Mouse (Mus musculus) heart, postnatal 14 days (tissue): Measurements from ENCODE around the gene Map7. TPM values are rescaled to one million over a fixed set of nuclear protein-coding genes. Genes with fewer than 3 reads are reported as not detected.

ENCODE experiments used
- DNase-seq, 2 experiments: peaks; one replicate each; pipeline ENCODE4 v3.0.0; 2021 to 2022
- intact Hi-C: fragments of 180-260 bp; cut with DNase I; formaldehyde crosslinking; loops from one replicate; pipeline ENCODE4 v1.15.1; 2025
- total RNA-seq, 2 experiments: library from RNA; stranded (reverse); gene quantifications; 2 replicates each; pipeline ENCODE4 v1.2.3; 2021

Gene Map7
- total RNA-seq, 2 experiments from 2014 or later, result 17.4 to 20.9 TPM

GRCm38 (mm10) chr10:20181680-20182399, 33.6 kb downstream of the Map7 start:
- DNase-seq, result no peak
- intact Hi-C loops, result no loop called here

GRCm38 (mm10) chr10:20184326-20184725, 36.1 kb downstream of the Map7 start:
- DNase-seq, result peak in 1 of 2 experiments; percentile 18
- intact Hi-C loops, result no loop called here

- DNase-seq, result peak in 1 of 2 experiments; percentile 20
- intact Hi-C loops, result no loop called here
Observed at GRCm38 (mm10) chr10:20185264-20185663, 37.0 kb downstream of the Map7 start.

GRCm38 (mm10) chr10:20185806-20186205, 37.5 kb downstream of the Map7 start:
- no peak for DNase-seq
- intact Hi-C loops, result no loop called here

- intact Hi-C loops, result no loop called here
- no peak for DNase-seq
Observed at GRCm38 (mm10) chr10:20186800-20187273, 38.6 kb downstream of the Map7 start.

GRCm38 (mm10) chr10:20190139-20190747, 42.0 kb downstream of the Map7 start:
- intact Hi-C loops, result no loop called here
- DNase-seq, result no peak

- intact Hi-C loops, result no loop called here
- DNase-seq, result no peak
Observed at GRCm38 (mm10) chr10:20194847-20195540, 46.7 kb downstream of the Map7 start.

- DNase-seq, result no peak
- intact Hi-C loops, result no loop called here
Observed at GRCm38 (mm10) chr10:20197039-20197438, 48.8 kb downstream of the Map7 start.

GRCm38 (mm10) chr10:20198968-20199737, 50.9 kb downstream of the Map7 start:
- intact Hi-C loops, result no loop called here
- no peak for DNase-seq

- intact Hi-C loops, result no loop called here
Observed at GRCm38 (mm10) chr10:20201236-20201635, 53.0 kb downstream of the Map7 start.

GRCm38 (mm10) chr10:20202171-20202570, 53.9 kb downstream of the Map7 start:
- no peak for DNase-seq
- intact Hi-C loops, result no loop called here

More at GRCm38 (mm10) chr10:20201236-20201635, 53.0 kb downstream of the Map7 start:
- DNase-seq, result no peak

GRCm38 (mm10) chr10:20202818-20203217, 54.5 kb downstream of the Map7 start:
- intact Hi-C loops, result no loop called here
- DNase-seq, result no peak

GRCm38 (mm10) chr10:20203502-20203901, 55.2 kb downstream of the Map7 start:
- intact Hi-C loops, result no loop called here
- no peak for DNase-seq

- DNase-seq, result no peak
- intact Hi-C loops, result no loop called here
Observed at GRCm38 (mm10) chr10:20204696-20205431, 56.6 kb downstream of the Map7 start.

- intact Hi-C loops, result no loop called here
Observed at GRCm38 (mm10) chr10:20206966-20207365, 58.7 kb downstream of the Map7 start.

GRCm38 (mm10) chr10:20209609-20210341, 61.5 kb downstream of the Map7 start:
- intact Hi-C loops, result no loop called here
- no peak for DNase-seq

More at GRCm38 (mm10) chr10:20206966-20207365, 58.7 kb downstream of the Map7 start:
- no peak for DNase-seq

GRCm38 (mm10) chr10:20214418-20214817, 66.1 kb downstream of the Map7 start:
- intact Hi-C loops, result no loop called here
- DNase-seq, result no peak

GRCm38 (mm10) chr10:20216982-20217381, 68.7 kb downstream of the Map7 start:
- intact Hi-C loops, result no loop called here
- DNase-seq, result no peak

- intact Hi-C loops, result no loop called here
Observed at GRCm38 (mm10) chr10:20218866-20219265, 70.6 kb downstream of the Map7 start.

More at GRCm38 (mm10) chr10:20218866-20219265, 70.6 kb downstream of the Map7 start:
- no peak for DNase-seq
